Mouse (Mus musculus) lung, postnatal 10 days (tissue): ENCODE data around the gene Rbm24.

Experiments used
- DNase-seq: peaks from one replicate; pipeline ENCODE4 v3.0.0; 2021

Gene Rbm24

GRCm38 (mm10) chr13:46444021-46444420 lies 25.8 kb downstream of the Rbm24 start:
- DNase-seq = no peak

DNA sequence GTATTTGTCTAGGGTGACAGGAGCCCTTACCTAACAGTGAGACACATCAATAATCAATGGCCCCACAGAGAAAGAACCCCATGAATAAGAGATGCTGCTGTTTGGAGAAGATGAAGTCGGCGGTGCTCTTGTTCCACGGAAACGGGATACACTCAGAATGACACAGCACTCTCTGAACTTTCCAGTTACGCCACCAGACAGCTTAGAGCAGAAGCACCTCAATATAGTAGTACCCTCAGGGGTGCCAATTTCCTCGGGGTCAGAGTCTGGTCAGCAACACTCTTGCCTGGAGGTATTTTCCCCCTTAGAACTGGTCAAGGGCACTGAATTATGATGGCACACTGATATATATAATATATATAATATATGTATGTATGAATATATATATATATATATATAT lies 27.8 kb downstream of the Rbm24 start:
- no peak for DNase-seq

GRCm38 (mm10) chr13:46448276-46448675 lies 30.0 kb downstream of the Rbm24 start:
- DNase-seq = no peak

- no peak for DNase-seq
These were observed 31.7 kb downstream of the Rbm24 start for GRCm38 (mm10) chr13:46449955-46450354.

DNA sequence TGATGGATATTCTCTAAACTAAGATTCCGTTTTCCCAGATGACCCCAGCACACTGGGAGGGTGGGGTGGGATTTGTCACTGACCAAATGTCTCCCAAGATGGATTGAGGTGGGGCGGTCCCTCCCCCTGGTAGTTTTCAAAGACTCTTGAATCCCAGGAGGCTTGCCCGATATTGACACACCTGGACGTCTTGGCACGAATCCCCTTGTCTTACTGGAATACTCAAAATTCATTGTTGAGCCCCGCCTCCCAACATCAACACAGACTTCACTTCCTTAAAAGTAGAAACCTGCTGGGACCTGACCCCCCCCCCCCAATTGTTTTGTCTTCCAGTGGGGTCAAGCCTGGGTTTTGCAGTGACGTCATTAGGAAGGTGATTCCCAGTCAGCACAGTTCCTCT lies 32.4 kb downstream of the Rbm24 start:
- DNase-seq = peak; percentile 30

- peak; percentile 3 for DNase-seq
These were observed 33.3 kb downstream of the Rbm24 start for GRCm38 (mm10) chr13:46451548-46451947.

DNA sequence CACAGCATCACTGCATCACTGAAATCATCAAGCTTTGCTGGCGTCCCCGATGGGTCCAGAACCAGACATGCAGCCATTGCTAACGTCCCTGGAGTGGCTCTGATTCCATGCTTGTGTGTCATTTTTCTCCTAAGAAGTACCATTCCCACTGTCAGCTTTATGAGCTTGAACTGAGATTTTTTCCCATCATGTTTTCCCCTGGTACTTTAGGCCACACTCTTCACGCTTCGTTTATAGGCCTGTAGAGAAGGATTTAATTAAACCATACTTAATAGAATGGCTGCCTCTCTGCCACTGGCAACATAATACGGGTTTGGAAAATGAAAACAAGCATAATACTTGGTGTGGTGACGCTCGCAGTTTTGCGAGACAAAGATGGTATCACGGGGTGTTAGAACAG lies 41.3 kb downstream of the Rbm24 start:
- DNase-seq = no peak

- DNase-seq = no peak
These were observed 44.0 kb downstream of the Rbm24 start for GRCm38 (mm10) chr13:46462280-46462679.

GRCm38 (mm10) chr13:46463764-46464163 lies 45.5 kb downstream of the Rbm24 start:
- no peak for DNase-seq

DNA sequence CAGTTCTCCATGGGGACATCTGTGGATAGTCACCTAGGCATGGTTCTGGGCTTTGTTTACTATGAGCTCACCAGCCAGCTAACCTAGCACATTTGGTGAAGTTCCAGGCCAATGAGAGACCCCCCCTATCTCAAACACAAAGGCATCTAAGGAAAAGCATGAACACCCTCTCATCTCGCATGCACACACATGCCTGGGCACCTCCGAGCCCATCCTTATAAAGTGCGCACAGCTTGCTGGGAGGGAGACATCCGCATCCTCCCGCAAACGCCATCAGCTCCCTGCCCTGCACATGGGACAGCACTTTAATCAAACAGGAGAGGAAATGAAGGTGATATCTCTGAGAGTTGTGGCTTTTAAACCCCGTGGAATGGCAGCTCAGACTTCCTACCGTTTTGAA lies 50.0 kb downstream of the Rbm24 start:
- DNase-seq = no peak

DNA sequence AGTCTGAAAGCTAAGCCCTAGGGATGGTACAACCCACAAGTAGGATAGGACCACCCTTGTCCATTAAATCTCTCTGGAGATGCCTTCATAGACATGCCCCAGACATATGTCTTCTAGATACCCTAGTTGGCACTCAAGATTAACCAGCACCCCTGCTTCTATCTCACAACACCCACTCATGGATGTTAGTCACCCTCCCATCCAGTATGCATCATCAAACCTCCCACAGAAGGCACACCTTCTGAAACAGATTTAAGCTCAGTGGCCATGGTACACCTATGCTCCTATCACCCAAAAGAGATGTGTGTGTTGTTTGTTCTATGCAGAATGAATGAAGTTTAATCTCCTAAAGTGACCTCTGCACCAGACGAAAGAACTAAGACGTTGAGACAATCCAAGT lies 51.3 kb downstream of the Rbm24 start:
- no peak for DNase-seq
